Mouse (Mus musculus) forebrain, embryonic 15.5 days (tissue): Measurements from ENCODE around the gene Bcl2l13. TPM values are rescaled to one million over a fixed set of nuclear protein-coding genes. Genes with fewer than 3 reads are reported as not detected.
"Not testable (repeated sequence)": the region's sequence is repeated elsewhere in the genome, so short reads cannot be mapped to it uniquely, and the experiment has no call there.

Experiments used
- ATAC-seq: fragments of 200-750 bp; cut with Nextera tagmentation; replicated peaks from 2 replicates; pipeline ENCODE4 v1.8.0; 2017; ENCODE audit warnings: mild to moderate bottlenecking, moderate TSS enrichment, moderate library complexity
- H3K27ac ChIP-seq: fragments of 300-500 bp; sonication (generic); replicated peaks from 2 replicates; pipeline ENCODE4 v1.5.1; 2015; ENCODE audit warnings: mild to moderate bottlenecking, inconsistent platforms
- H3K27me3 ChIP-seq: fragments of 300-500 bp; sonication (generic); 2 replicates; pipeline ENCODE4 v1.6.1; 2015; ENCODE audit warnings: inconsistent platforms
- H3K36me3 ChIP-seq: fragments of 300-500 bp; sonication (generic); 2 replicates; pipeline ENCODE4 v1.6.1; 2015; ENCODE audit warnings: mild to moderate bottlenecking, inconsistent platforms
- H3K4me1 ChIP-seq: fragments of 300-500 bp; sonication (generic); 2 replicates; pipeline ENCODE4 v1.6.1; 2015; ENCODE audit warnings: inconsistent platforms
- H3K4me2 ChIP-seq: fragments of 300-500 bp; sonication (generic); replicated peaks from 2 replicates; pipeline ENCODE4 v1.6.1; 2015; ENCODE audit warnings: mild to moderate bottlenecking, inconsistent platforms
- H3K4me3 ChIP-seq: fragments of 300-500 bp; sonication (generic); 2 replicates; pipeline ENCODE4 v1.5.1; 2015; ENCODE audit warnings: mild to moderate bottlenecking, inconsistent platforms
- H3K9ac ChIP-seq: fragments of 300-500 bp; sonication (generic); replicated peaks from 2 replicates; pipeline ENCODE4 v1.6.1; 2015; ENCODE audit warnings: mild to moderate bottlenecking, inconsistent platforms
- H3K9me3 ChIP-seq: fragments of 300-500 bp; sonication (generic); 2 replicates; pipeline ENCODE4 v1.6.1; 2016; ENCODE audit warnings: inconsistent platforms
- WGBS: fragments of 180-500 bp; shearing (Covaris S2); methylation state at CpG from one replicate; pipeline ENCODE4 v1.1.7; 2015; ENCODE audit warnings: mixed read lengths; 5-methylcytosine and 5-hydroxymethylcytosine counted together
- polyA plus RNA-seq: library from polyadenylated mRNA; unstranded; fragments of >200 nt; fragmentation: Nextera tagmentation; extraction: Ambion mirVana; gene quantifications from 2 replicates; pipeline ENCODE4 v1.2.1, GENCODE M21; 2015

Gene Bcl2l13
- polyA plus RNA-seq, 1 experiment from 2014 or later = 32.6 TPM

DNA sequence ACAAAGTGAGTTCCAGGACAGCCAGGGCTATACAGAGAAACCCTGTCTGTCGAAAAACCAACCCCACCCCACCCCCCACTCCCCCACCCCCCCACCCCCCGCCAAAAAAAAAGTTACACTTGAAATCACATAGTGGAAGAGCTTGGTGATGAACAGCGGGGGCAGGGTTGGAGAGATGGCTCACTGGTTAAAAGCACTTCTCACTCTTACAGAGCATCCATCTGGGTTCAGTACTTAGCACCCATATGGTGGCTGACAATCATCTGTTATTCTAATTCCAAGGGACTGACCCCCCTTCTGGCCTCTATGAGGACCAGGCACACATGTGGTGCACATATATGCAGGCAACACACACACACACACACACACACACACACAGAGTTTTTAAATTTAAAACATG, 82.0 kb downstream of the Bcl2l13 start:
- H3K27ac ChIP-seq = no peak overlapping the region
- peaks cover 14% of the 10 kb centered on the region for H3K4me1 ChIP-seq
- H3K4me3 ChIP-seq = no peak overlapping the region
- whole genome bisulfite sequencing = 52% methylated on average over 3 of the region's 3 CpGs
- no peaks in the 10 kb centered on the region for H3K36me3 ChIP-seq
- H3K27me3 ChIP-seq = no peaks in the 10 kb centered on the region
- H3K4me2 ChIP-seq = no peak overlapping the region
- no peak overlapping the region for H3K9ac ChIP-seq
- no peaks in the 10 kb centered on the region for H3K9me3 ChIP-seq
- ATAC-seq = 0 out of 2 replicates have a peak, but pooled peaks have one; percentile 14

- H3K4me1 ChIP-seq, H3K9me3 ChIP-seq, H3K36me3 ChIP-seq, H3K27ac ChIP-seq, H3K4me2 ChIP-seq, H3K27me3 ChIP-seq, H3K9ac ChIP-seq, ATAC-seq, H3K4me3 ChIP-seq: not testable (repeated sequence)
- WGBS = 72% methylated on average over 2 of the region's 2 CpGs
Observed at GRCm38 (mm10) chr6:120924791-120925321, 88.8 kb downstream of the Bcl2l13 start.

DNA sequence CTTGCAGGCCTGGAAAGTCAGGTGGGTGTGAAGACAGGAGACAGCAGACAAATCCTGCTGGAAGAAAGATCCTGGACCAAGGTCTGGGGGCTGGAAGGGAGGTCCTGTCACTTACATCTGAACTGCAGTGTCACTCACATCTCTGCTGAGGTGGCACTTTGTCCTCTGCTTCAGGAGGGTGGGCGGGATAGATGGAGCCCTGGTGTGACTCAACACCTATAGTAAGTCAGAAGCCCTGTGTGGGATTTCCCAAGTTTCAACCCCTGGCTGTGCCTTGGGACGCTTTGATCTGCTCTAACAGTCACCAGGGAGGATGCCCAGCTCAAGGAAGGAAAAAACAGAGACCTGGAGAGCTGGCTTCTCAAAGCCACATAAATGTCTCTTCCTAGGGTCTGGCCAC, 90.9 kb downstream of the Bcl2l13 start:
- no peak overlapping the region for H3K27ac ChIP-seq
- 59% methylated on average over 2 of the region's 2 CpGs for WGBS
- H3K4me3 ChIP-seq = no peak overlapping the region
- H3K27me3 ChIP-seq = no peaks in the 10 kb centered on the region
- no peaks in the 10 kb centered on the region for H3K9me3 ChIP-seq
- no peaks in the 10 kb centered on the region for H3K4me1 ChIP-seq
- peaks cover 6% of the 10 kb centered on the region; the same call in 1 of the 2 replicates for H3K36me3 ChIP-seq
- H3K9ac ChIP-seq = no peak overlapping the region
- no peak for ATAC-seq
- no peak overlapping the region for H3K4me2 ChIP-seq

DNA sequence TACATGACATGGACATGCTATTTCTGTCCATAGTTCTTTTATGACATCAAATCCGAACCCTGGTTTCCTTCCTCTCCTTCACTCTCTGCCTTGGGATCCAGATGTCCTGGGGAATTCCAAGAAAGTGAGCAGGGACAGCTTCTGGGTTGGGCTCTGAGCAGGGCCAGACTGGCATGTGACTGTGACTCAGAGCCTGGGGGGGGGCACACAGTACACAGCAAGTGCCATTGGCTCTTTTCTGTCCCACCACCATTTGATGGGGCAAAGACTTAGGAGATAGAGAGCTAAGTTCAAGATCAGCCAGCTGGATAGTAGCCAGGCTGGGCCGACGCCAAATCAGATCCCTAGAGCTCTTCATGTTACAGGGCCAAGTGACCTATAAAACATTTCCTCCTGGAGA, 91.8 kb downstream of the Bcl2l13 start:
- no peak overlapping the region for H3K4me2 ChIP-seq
- no peaks in the 10 kb centered on the region for H3K9me3 ChIP-seq
- no peak overlapping the region for H3K9ac ChIP-seq
- no peaks in the 10 kb centered on the region for H3K4me1 ChIP-seq
- H3K4me3 ChIP-seq = no peak overlapping the region
- H3K27ac ChIP-seq = no peak overlapping the region
- WGBS = 81% methylated on average over 3 of the region's 3 CpGs
- no peak for ATAC-seq
- H3K36me3 ChIP-seq = peaks cover 11% of the 10 kb centered on the region; the same call in 1 of the 2 replicates
- no peaks in the 10 kb centered on the region for H3K27me3 ChIP-seq

GRCm38 (mm10) chr6:120929421-120929820, 93.4 kb downstream of the Bcl2l13 start:
- H3K27ac ChIP-seq = no peak overlapping the region
- no peaks in the 10 kb centered on the region for H3K4me1 ChIP-seq
- H3K4me3 ChIP-seq = no peak overlapping the region
- H3K9me3 ChIP-seq = no peaks in the 10 kb centered on the region
- no peaks in the 10 kb centered on the region for H3K27me3 ChIP-seq
- WGBS = 81% methylated on average over 1 of the region's 1 CpGs
- no peak overlapping the region for H3K9ac ChIP-seq
- no peak for ATAC-seq
- no peak overlapping the region for H3K4me2 ChIP-seq
- peaks cover 16% of the 10 kb centered on the region for H3K36me3 ChIP-seq

- Histone ChIP-seq H3K4me2 (no peak overlapping the region), H3K27ac (no peak overlapping the region), H3K27me3 (no peaks in the 10 kb centered on the region), H3K4me1 (no peaks in the 10 kb centered on the region), H3K36me3 (peaks cover 24% of the 10 kb centered on the region), H3K4me3 (no peak overlapping the region), H3K9me3 (no peaks in the 10 kb centered on the region), H3K9ac (no peak overlapping the region)
- no peak for ATAC-seq
- 90% methylated on average over 6 of the region's 6 CpGs for WGBS
Observed at GRCm38 (mm10) chr6:120930450-120931306, 94.7 kb downstream of the Bcl2l13 start.

DNA sequence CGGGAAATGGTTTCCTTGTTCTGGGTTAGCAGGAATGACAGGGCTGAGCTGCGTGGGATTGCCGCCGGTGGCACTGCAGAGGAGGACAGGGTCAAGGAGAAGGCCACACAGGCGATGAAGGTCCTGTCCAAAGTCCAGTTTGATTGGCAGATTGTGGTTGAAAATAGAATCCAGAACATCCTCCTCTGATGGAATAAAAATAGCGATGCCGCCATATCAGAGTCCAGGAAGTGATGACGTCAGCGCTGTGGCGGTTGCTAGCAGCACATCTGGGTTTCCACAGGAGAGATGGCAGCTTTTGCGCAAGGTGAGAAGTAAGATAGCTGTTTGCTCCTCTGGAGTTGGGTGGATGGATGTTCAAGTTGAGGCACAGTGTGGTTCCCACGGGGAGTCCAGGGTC, 96.6 kb downstream of the Bcl2l13 start:
- H3K9me3 ChIP-seq = no peaks in the 10 kb centered on the region
- H3K27ac ChIP-seq = no peak overlapping the region
- H3K27me3 ChIP-seq = no peaks in the 10 kb centered on the region
- H3K36me3 ChIP-seq = peaks cover 24% of the 10 kb centered on the region
- WGBS = 95% methylated on average over 12 of the region's 12 CpGs
- H3K4me1 ChIP-seq = no peaks in the 10 kb centered on the region
- H3K4me3 ChIP-seq = no peak overlapping the region
- H3K4me2 ChIP-seq = no peak overlapping the region
- no peak overlapping the region for H3K9ac ChIP-seq
- no peak for ATAC-seq

- no peak for ATAC-seq
- no peaks in the 10 kb centered on the region for H3K27me3 ChIP-seq
Observed at GRCm38 (mm10) chr6:120933670-120934069, 97.7 kb downstream of the Bcl2l13 start.

DNA sequence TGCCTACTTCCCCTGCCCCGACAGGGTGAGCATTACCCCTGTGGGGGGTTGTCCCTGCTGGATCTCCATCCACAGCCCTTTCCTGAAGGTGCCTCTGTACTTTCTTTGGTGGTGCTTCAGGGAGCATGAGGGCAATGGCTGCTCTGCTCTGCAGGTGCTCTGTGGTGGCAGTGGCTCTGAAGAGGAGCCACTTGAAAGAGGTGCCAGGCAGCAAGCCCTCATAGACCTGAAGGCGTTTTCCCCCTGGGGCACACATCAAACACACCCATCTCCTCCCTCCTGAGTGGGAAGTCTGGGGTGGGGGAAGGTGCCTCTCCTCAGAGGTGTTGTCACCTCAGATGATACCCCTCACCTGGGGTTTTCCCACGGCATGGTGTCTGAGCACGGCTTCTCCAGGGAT, 98.2 kb downstream of the Bcl2l13 start:
- H3K4me2 ChIP-seq = no peak overlapping the region
- 79% methylated on average over 4 of the region's 4 CpGs for WGBS
- no peak overlapping the region for H3K27ac ChIP-seq
- H3K27me3 ChIP-seq = no peaks in the 10 kb centered on the region
- ATAC-seq = no peak
- peaks cover 20% of the 10 kb centered on the region for H3K36me3 ChIP-seq
- no peaks in the 10 kb centered on the region for H3K4me1 ChIP-seq
- no peak overlapping the region for H3K4me3 ChIP-seq
- no peak overlapping the region for H3K9ac ChIP-seq
- no peaks in the 10 kb centered on the region for H3K9me3 ChIP-seq

More at GRCm38 (mm10) chr6:120933670-120934069, 97.7 kb downstream of the Bcl2l13 start:
- Histone ChIP-seq H3K36me3 (peaks cover 24% of the 10 kb centered on the region), H3K27ac (no peak overlapping the region), H3K9me3 (no peaks in the 10 kb centered on the region), H3K9ac (no peak overlapping the region), H3K4me1 (no peaks in the 10 kb centered on the region), H3K4me2 (no peak overlapping the region), H3K4me3 (no peak overlapping the region)
- WGBS = 90% methylated on average over 7 of the region's 7 CpGs

DNA sequence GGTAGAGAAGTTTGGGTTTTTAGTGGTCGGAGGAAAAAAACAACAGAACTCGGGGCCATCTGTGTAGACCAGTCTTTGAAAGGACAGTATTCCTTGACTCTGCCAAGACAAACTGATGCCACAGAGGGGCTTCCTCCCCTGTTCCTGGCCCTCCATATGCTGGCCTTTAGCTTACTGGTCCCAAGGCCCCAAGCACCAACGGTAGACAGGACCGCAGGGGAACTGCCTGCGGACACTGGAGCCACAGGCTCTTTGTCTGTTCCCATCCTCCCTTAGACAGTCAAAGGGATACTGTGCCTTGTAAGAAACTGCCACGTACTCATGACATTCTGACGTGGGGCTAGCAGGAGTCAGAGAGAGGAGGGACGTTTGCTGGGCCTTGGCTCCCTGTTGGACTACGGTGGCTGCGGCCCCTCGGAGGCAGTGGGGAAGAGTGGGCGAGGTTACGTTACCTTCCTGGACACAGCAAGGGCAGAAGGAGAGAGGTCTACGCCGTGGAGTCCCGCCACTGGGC, 101.1 kb downstream of the Bcl2l13 start:
- no peak for ATAC-seq
- H3K27me3 ChIP-seq = no peaks in the 10 kb centered on the region
- H3K36me3 ChIP-seq = peaks cover 15% of the 10 kb centered on the region
- H3K4me1 ChIP-seq = no peaks in the 10 kb centered on the region
- no peaks in the 10 kb centered on the region for H3K9me3 ChIP-seq
- 87% methylated on average over 16 of the region's 16 CpGs for WGBS
- H3K4me2 ChIP-seq = no peak overlapping the region
- H3K4me3 ChIP-seq = no peak overlapping the region
- H3K9ac ChIP-seq = no peak overlapping the region
- no peak overlapping the region for H3K27ac ChIP-seq

GRCm38 (mm10) chr6:120937999-120938608, 102.1 kb downstream of the Bcl2l13 start:
- Histone ChIP-seq H3K27ac (no peak overlapping the region), H3K9ac (no peak overlapping the region), H3K4me2 (no peak overlapping the region), H3K4me3 (no peak overlapping the region), H3K36me3 (peaks cover 15% of the 10 kb centered on the region), H3K4me1 (no peaks in the 10 kb centered on the region), H3K9me3 (no peaks in the 10 kb centered on the region), H3K27me3 (no peaks in the 10 kb centered on the region)
- WGBS = 89% methylated on average over 11 of the region's 11 CpGs
- ATAC-seq = no peak

DNA sequence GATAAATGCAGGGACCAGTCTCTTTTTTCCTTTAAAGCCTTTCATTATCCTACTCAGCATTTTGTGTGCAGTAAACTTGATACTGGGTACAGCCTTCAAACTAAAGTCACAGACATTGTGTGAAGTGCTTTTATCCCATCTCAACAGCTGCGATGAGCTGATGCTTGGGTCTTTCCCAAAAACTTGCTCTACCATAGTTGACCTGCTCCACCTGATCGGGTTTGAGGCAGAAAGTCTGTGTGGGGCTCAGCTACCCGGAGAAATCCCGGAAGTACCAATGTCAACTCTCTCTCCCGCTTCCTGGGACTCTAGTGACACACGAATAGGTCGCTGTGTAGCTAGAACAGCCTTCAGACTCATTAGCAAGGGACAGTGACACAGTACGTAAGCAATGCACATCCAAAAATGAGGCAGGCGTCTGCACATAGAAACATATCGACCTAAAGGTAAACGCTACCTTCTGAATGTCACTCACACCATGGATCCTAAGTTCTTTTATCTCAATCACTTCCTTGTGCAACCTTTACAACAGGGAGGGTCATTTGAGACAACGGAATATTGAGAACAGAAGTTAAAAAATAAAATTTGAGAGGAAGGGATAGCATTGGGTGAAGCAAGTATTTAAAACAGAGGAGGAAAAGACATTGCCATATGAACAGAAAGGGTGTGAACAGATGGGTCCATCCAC, 102.9 kb downstream of the Bcl2l13 start:
- Histone ChIP-seq H3K9me3 (no peaks in the 10 kb centered on the region), H3K27ac (no peak overlapping the region; the same call in 1 of the 2 replicates), H3K4me2 (no peak overlapping the region), H3K36me3 (peaks cover 15% of the 10 kb centered on the region), H3K4me1 (no peaks in the 10 kb centered on the region), H3K9ac (no peak overlapping the region), H3K27me3 (no peaks in the 10 kb centered on the region), H3K4me3 (no peak overlapping the region)
- WGBS = 93% methylated on average over 12 of the region's 12 CpGs
- ATAC-seq = no peak
